Mouse (Mus musculus): ENCODE data around the gene Bdkrb2. TPM values are rescaled to one million over a fixed set of nuclear protein-coding genes. Genes with fewer than 3 reads are reported as not detected.

Gene Bdkrb2
- total RNA-seq, 2 experiments from 2014 or later: 0.28 to 0.69 TPM

DNA sequence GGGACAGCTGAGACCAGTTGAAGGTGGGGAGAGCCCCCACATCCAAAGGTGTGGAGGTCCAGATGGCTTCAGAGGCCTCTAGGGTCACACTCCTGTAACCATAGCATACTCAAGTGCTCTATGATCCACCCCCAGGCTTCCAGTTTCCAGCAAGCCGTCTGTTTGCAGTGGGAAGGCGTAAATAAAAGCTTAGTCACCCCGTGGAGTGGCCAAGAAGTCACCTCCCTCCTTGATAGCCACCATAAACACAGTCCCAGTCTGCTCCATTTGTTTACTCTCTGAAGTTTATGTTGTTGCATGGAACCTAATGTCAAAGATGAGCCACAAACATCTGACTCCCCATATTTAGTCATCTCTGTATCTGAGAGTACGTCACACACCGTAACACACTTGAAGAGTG is 25.9 kb upstream of the Bdkrb2 start:
- Histone ChIP-seq H3K4me3 (no peak overlapping the region), H3K27ac (no peak overlapping the region)
- no peak for TF ChIP-seq CTCF (conservative IDR thresholded peaks at IDR 0.05)
- no peak for DNase-seq (ENCODE audit: low spot score in 2 of 2)

DNA sequence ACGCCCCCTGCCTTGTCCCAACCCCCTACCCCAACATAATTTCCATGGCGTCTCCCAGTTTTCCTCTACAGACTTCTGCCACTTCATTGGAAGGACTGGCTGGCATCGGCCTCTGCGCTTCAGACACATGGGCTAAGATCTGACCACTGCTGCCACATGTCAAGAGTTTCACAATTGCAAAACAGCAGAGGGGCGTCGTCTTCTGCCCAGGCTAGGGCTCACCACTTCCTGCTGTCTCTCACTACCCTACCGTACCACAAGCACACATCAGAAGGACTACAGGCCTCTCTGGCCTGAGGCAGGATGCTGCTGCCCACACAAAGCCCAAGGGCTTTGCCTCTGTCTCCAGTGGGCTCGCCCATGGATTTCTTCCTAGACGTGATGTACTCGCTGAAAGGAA is 23.4 kb upstream of the Bdkrb2 start:
- Histone ChIP-seq H3K27ac (no peak overlapping the region), H3K4me3 (no peak overlapping the region)
- TF ChIP-seq CTCF (conservative IDR thresholded peaks at IDR 0.05): no peak
- DNase-seq (ENCODE audit: low spot score in 2 of 2): no peak

- no peak overlapping the region for H3K4me3 ChIP-seq
- no peak for DNase-seq (ENCODE audit: low spot score in 2 of 2)
- H3K27ac ChIP-seq: no peak overlapping the region
- no peak for TF ChIP-seq CTCF (conservative IDR thresholded peaks at IDR 0.05)
Measured at GRCm38 (mm10) chr12:105541590-105542402, 21.2 kb upstream of the Bdkrb2 start.

DNA sequence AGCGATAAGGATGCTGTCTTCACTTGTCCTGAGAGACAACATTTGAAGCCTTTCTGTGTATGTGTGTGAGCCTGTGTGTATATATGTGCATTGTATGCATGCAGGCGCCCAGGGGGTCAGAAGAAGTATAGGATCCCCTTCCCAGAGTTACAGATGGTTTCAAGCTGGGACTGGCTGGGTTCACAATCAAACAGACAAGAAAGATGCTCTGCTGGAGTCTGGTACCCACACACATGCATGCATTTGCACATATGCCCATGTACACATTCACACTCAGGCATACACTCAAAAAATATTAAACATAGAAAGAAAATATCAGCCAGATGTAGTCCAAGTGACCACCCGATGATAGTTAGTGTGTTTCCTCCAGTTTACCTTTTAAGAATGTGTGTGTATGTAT is 20.5 kb upstream of the Bdkrb2 start:
- DNase-seq (ENCODE audit: low spot score in 2 of 2): no peak
- no peak for TF ChIP-seq CTCF (conservative IDR thresholded peaks at IDR 0.05)
- Histone ChIP-seq H3K27ac (no peak overlapping the region), H3K4me3 (no peak overlapping the region)

GRCm38 (mm10) chr12:105543176-105543575 is 19.9 kb upstream of the Bdkrb2 start:
- TF ChIP-seq CTCF (conservative IDR thresholded peaks at IDR 0.05): no peak
- H3K27ac ChIP-seq: peak overlapping the region; percentile 73; the same call in 1 of the 2 replicates

DNA sequence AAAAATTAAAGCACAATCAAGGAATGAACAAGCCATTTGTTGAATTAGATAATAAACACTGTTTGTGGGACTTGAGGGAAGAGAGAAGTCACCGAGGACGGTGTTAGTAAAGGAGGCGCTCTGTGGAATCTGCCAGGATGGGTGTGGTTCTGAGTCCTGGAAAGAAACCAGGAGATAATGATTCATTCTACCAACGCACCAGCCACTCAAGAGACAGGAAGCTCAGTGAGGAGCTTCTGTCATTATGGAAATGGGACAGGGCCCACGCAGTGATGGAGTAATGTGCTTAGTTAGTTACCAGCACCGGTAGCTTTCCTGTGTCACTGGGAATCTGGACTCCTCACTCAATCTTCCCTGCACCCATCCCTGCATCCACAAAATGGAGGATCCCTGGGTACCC is 19.3 kb upstream of the Bdkrb2 start:
- H3K27ac ChIP-seq: peak overlapping the region; percentile 73; the same call in 1 of the 2 replicates
- no peak for TF ChIP-seq CTCF (conservative IDR thresholded peaks at IDR 0.05)
- no peak overlapping the region for H3K4me3 ChIP-seq
- peak; percentile 34 to 79 for DNase-seq (ENCODE audit: low spot score in 2 of 2)

More at GRCm38 (mm10) chr12:105543176-105543575, 19.9 kb upstream of the Bdkrb2 start:
- DNase-seq (ENCODE audit: low spot score in 2 of 2): no peak
- H3K4me3 ChIP-seq: no peak overlapping the region

- DNase-seq (ENCODE audit: low spot score in 2 of 2): no peak
- Histone ChIP-seq H3K27ac (no peak overlapping the region), H3K4me3 (no peak overlapping the region)
- TF ChIP-seq CTCF (conservative IDR thresholded peaks at IDR 0.05): no peak
Measured at GRCm38 (mm10) chr12:105544872-105545271, 18.2 kb upstream of the Bdkrb2 start.

- TF ChIP-seq CTCF (conservative IDR thresholded peaks at IDR 0.05): no peak
- no peak for DNase-seq (ENCODE audit: low spot score in 2 of 2)
- Histone ChIP-seq H3K4me3 (no peak overlapping the region), H3K27ac (no peak overlapping the region)
Measured at GRCm38 (mm10) chr12:105545696-105546435, 17.2 kb upstream of the Bdkrb2 start.

DNA sequence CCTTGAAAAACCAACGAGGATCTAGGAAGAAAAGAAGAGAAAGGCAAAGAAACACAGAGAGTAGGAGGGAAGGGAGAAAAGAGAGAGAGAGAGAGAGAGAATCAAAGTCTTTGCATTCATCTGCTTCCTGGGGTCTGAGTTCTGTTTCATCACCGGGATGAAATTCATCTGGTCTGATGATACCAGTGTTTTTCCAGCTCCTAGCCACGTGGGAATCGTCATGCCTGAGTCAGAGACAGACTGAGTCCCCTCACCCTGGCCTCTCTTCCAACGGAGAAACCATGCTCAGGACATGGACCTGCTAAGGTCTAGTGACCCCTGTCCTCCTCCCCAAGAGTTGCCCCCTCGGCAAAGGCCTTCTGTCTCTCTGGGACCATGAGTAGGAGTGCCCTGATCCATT is 16.5 kb upstream of the Bdkrb2 start:
- DNase-seq (ENCODE audit: low spot score in 2 of 2): no peak
- TF ChIP-seq CTCF (conservative IDR thresholded peaks at IDR 0.05): no peak
- no peak overlapping the region for H3K27ac ChIP-seq
- H3K4me3 ChIP-seq: no peak overlapping the region

GRCm38 (mm10) chr12:105547151-105547550 is 15.9 kb upstream of the Bdkrb2 start:
- Histone ChIP-seq H3K27ac (no peak overlapping the region), H3K4me3 (no peak overlapping the region)
- no peak for TF ChIP-seq CTCF (conservative IDR thresholded peaks at IDR 0.05)
- DNase-seq (ENCODE audit: low spot score in 2 of 2): no peak

- DNase-seq (ENCODE audit: low spot score in 2 of 2): no peak
- H3K4me3 ChIP-seq: no peak overlapping the region
- H3K27ac ChIP-seq: no peak overlapping the region
- no peak for TF ChIP-seq CTCF (conservative IDR thresholded peaks at IDR 0.05)
Measured at GRCm38 (mm10) chr12:105548001-105548400, 15.0 kb upstream of the Bdkrb2 start.

GRCm38 (mm10) chr12:105548881-105549280 is 14.1 kb upstream of the Bdkrb2 start:
- no peak for TF ChIP-seq CTCF (conservative IDR thresholded peaks at IDR 0.05)
- Histone ChIP-seq H3K4me3 (no peak overlapping the region), H3K27ac (no peak overlapping the region)
- no peak for DNase-seq (ENCODE audit: low spot score in 2 of 2)

Measured in layer of hippocampus, adult 2 months (tissue).